Mouse (Mus musculus): Measurements from ENCODE around the gene Cxcr4. TPM values are rescaled to one million over a fixed set of nuclear protein-coding genes. Genes with fewer than 3 reads are reported as not detected.

Gene Cxcr4
- polyA plus RNA-seq, 1 experiment from 2014 or later = 1.3 TPM

Other genes starting within 250 kb of the Cxcr4 start
- gene Mcm6, start 232.6 kb downstream of the Cxcr4 start, polyA plus RNA-seq (2014; fragmentation: Nextera tagmentation; extraction: Ambion mirVana) = 384 and 445 TPM in 2 replicates
- gene Dars, start 174.9 kb downstream of the Cxcr4 start, polyA plus RNA-seq (2014; fragmentation: Nextera tagmentation; extraction: Ambion mirVana) = 156 and 171 TPM in 2 replicates

All from liver, embryonic 11.5 days (tissue).